Mouse (Mus musculus) midbrain, embryonic 12.5 days (tissue): ENCODE results near the gene Tmem86b. TPM values are rescaled to one million over a fixed set of nuclear protein-coding genes. Genes with fewer than 3 reads are reported as not detected.
A peak's percentile ranks its signal among the peaks of the same experiment; 100 is the strongest.

Source experiments
- ATAC-seq: fragments of 200-750 bp; cut with Nextera tagmentation; 2 replicates; pipeline ENCODE4 v1.8.0; 2017; ENCODE audit warnings: low read depth, moderate TSS enrichment, moderate library complexity; ENCODE audit not compliant: low FRiP score
- H3K27ac ChIP-seq: fragments of 300-500 bp; sonication (generic); replicated peaks from 2 replicates; pipeline ENCODE4 v1.5.1; 2016; ENCODE audit warnings: mild to moderate bottlenecking
- H3K27me3 ChIP-seq: fragments of 300-500 bp; sonication (generic); 2 replicates; pipeline ENCODE4 v1.6.1; 2016; ENCODE audit warnings: mild to moderate bottlenecking
- H3K36me3 ChIP-seq: fragments of 300-500 bp; sonication (generic); 2 replicates; pipeline ENCODE4 v1.6.1; 2016
- H3K4me1 ChIP-seq: fragments of 300-500 bp; sonication (generic); 2 replicates; pipeline ENCODE4 v1.6.1; 2016
- H3K4me2 ChIP-seq: fragments of 300-500 bp; sonication (generic); replicated peaks from 2 replicates; pipeline ENCODE4 v1.6.1; 2016; ENCODE audit warnings: mild to moderate bottlenecking, moderate library complexity
- H3K4me3 ChIP-seq: fragments of 300-500 bp; sonication (generic); 2 replicates; pipeline ENCODE4 v1.5.1; 2016; ENCODE audit warnings: mild to moderate bottlenecking
- H3K9ac ChIP-seq: fragments of 300-500 bp; sonication (generic); replicated peaks from 2 replicates; pipeline ENCODE4 v1.6.1; 2016; ENCODE audit warnings: mild to moderate bottlenecking, moderate library complexity
- H3K9me3 ChIP-seq: fragments of 300-500 bp; sonication (generic); 2 replicates; pipeline ENCODE4 v1.6.1; 2016; ENCODE audit warnings: mild to moderate bottlenecking
- WGBS: fragments of 180-500 bp; shearing (Covaris S2); methylation state at CpG from one replicate; pipeline ENCODE4 v1.1.7; 2016; 5-methylcytosine and 5-hydroxymethylcytosine counted together
- polyA plus RNA-seq: library from polyadenylated mRNA; unstranded; fragments of >200 nt; fragmentation: Nextera tagmentation; extraction: Ambion mirVana; gene quantifications from 2 replicates; pipeline ENCODE4 v1.2.1, GENCODE M21; 2016

The Tmem86b gene
- polyA plus RNA-seq, result 2.8 TPM in 2 replicates

DNA sequence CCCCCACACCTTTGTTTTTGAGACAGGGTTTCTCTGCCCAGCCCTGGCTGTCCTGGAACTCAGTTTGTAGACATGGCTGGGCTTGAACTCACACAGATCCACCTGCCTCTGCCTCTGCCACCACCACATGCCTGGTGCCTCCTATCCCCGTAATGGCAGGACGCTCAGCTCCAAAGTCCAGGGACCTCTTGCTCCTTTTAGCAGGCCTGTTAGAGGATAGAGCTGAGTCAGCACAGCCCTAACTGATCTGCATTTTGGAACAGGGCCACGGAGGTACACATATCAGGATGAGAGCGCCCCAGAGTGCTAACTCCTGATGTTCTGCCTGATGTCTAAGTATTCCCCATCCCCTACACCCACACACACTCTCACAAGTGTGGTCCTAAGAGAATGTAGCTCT is at the start of gene Tmem86b:
Gene Tmem86b (minus strand): TSS at position 392 of the 400 bp plus-strand sequence.
- H3K4me3 ChIP-seq, result no peak within 1 kb of the TSS
- H3K36me3 ChIP-seq, result peaks cover 69% of the 10 kb centered on the region

DNA sequence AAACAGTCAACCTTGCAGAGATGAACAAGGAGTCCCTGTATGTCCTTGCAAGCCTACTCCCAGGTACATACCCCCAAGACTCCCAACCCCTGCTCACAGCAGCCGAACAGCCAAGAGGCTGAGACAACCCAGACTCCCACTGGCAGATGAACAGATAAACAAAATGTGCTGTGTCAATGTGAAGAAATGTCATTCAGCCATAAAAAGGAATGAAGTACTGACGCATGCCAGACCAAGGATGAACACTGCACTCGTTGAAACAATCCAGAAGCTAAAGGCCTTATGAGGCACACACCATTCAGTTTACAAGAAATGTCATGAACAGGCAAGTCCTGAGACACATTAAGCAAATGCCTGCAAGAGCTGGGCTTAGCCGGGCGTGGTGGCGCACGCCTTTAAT is 44.0 kb upstream of the Tmem86b start:
- Histone ChIP-seq H3K27me3 (no peaks in the 10 kb centered on the region), H3K36me3 (peaks cover 73% of the 10 kb centered on the region), H3K4me3 (no peak overlapping the region), H3K27ac (no peak overlapping the region), H3K9me3 (no peaks in the 10 kb centered on the region), H3K9ac (no peak overlapping the region), H3K4me2 (no peak overlapping the region), H3K4me1 (no peaks in the 10 kb centered on the region)
- no peak for ATAC-seq
- WGBS, result 95% methylated on average over 7 of the region's 7 CpGs

More for the DNA sequence above, at the start of gene Tmem86b:
- Histone ChIP-seq H3K4me2 (no peak within 1 kb of the TSS), H3K4me1 (no peaks in the 10 kb centered on the region), H3K27me3 (no peaks in the 10 kb centered on the region), H3K27ac (no peak within 1 kb of the TSS), H3K9me3 (no peaks in the 10 kb centered on the region), H3K9ac (no peak within 1 kb of the TSS)
- no peak for ATAC-seq
- 92% methylated on average over 4 of the region's 4 CpGs for WGBS

DNA sequence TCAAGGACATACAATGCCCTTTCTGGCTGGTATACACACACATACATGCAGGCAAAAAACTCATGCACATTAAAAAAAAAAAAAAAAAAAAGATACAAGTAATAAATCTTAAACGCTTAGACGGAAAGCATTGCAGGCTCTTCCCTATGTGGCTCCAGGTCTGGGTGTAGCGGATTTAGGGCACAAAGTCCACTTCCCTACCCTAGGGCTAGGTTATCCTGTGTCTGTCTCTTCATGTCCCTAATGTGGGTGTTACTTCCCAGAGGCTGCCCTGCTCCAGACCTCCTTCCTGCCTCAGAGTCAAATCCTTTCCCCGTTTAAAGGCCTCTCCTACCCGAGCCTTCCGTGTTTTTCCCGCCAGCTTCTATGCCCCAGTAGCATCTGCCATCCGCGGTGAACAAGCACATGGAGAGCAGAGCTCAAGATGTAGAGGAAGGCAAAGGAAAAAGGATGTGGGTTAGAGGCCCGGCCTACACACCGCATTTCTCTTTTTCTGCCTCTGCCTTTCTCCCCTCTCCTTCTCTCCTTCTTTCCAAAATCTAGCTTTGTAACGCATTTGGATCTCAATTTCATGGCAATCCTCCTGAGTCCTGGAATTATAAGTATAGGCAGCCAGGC is 43.0 kb upstream of the Tmem86b start:
- peaks cover 74% of the 10 kb centered on the region for H3K36me3 ChIP-seq
- 94% methylated on average over 12 of the region's 12 CpGs for WGBS
- H3K27ac ChIP-seq, result no peak overlapping the region
- no peaks in the 10 kb centered on the region for H3K4me1 ChIP-seq
- ATAC-seq, result no peak
- H3K4me3 ChIP-seq, result no peak overlapping the region
- no peaks in the 10 kb centered on the region for H3K9me3 ChIP-seq
- H3K9ac ChIP-seq, result no peak overlapping the region
- no peaks in the 10 kb centered on the region for H3K27me3 ChIP-seq
- H3K4me2 ChIP-seq, result no peak overlapping the region

DNA sequence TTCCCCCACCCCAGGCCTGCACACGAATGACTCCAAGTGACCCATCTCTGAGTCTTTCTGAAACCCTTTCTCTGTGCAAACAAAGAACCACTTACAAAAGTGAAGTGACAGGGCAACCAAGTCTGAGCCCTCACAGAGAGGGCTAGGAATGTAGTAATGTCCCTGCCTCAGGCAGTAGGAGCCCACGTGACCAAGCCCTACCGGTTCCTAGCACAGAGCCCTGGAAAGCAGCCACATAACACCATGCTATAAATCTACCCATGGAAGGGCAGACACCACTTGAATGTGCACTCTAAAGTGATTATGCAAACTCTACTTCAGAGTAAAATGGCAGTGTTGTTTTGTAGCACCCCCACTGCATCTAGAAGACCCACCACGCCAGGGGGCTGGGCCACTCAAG is 40.7 kb upstream of the Tmem86b start:
- Histone ChIP-seq H3K4me2 (no peak overlapping the region), H3K4me3 (no peak overlapping the region), H3K27me3 (no peaks in the 10 kb centered on the region), H3K9ac (no peak overlapping the region), H3K4me1 (no peaks in the 10 kb centered on the region), H3K36me3 (peaks cover 81% of the 10 kb centered on the region), H3K27ac (no peak overlapping the region), H3K9me3 (no peaks in the 10 kb centered on the region)
- ATAC-seq, result no peak
- 81% methylated on average over 4 of the region's 4 CpGs for WGBS

DNA sequence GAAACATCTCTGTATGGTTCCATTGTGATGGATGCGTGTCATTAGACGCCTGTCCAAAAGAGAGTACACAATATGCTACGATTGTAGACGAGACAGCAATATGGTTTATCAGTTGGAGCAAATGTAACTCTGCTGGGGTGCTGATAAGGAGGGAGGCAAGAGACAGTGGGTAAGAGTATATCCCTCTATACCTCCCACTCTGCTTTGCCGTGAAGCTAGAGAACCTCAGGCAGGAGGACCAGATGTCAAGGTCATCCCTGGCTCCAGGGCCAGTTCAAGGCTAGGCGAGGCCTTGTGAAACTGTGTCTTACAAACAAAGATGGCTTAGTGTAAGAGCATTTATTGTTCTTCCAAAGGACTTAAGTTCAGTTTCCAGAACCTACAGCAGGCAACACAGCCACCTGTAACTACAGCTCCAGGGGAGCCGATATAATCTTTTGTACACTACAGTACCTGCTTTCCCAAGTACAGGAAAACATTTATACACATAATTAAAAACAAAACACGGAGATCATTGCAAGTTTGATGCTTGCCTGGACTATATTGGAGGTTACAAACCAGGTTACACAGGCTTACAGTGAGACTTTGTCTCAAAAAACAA is 39.5 kb upstream of the Tmem86b start:
- no peak overlapping the region for H3K4me3 ChIP-seq
- H3K9ac ChIP-seq, result no peak overlapping the region
- H3K27me3 ChIP-seq, result no peaks in the 10 kb centered on the region
- H3K27ac ChIP-seq, result no peak overlapping the region
- no peaks in the 10 kb centered on the region for H3K4me1 ChIP-seq
- no peaks in the 10 kb centered on the region for H3K9me3 ChIP-seq
- WGBS, result 89% methylated on average over 8 of the region's 8 CpGs
- peaks cover 87% of the 10 kb centered on the region for H3K36me3 ChIP-seq
- no peak overlapping the region for H3K4me2 ChIP-seq
- ATAC-seq, result no peak

DNA sequence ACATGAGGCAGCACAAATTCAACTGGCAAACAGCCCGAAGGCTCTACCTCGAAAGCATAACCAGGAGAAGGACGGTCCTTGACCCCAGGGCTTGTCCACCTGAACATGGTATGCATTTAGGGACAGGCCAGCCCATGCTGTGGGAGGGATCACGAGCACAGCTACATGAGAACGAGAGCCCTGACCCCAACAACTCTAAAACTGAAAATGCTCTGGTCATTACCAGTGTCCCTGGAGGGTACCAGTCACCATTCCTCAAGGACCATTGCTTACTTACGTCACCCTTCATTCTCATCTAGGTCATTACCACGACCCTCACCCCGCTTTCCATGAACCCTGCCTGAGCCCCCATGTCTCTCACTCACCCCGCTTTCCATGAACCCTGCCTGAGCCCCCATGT is 37.9 kb upstream of the Tmem86b start:
- ATAC-seq, result no peak
- Histone ChIP-seq H3K4me1 (no peaks in the 10 kb centered on the region), H3K27me3 (no peaks in the 10 kb centered on the region), H3K9me3 (no peaks in the 10 kb centered on the region), H3K4me2 (no peak overlapping the region), H3K36me3 (peaks cover 81% of the 10 kb centered on the region), H3K27ac (no peak overlapping the region), H3K9ac (no peak overlapping the region), H3K4me3 (no peak overlapping the region)
- WGBS, result 94% methylated on average over 9 of the region's 9 CpGs

DNA sequence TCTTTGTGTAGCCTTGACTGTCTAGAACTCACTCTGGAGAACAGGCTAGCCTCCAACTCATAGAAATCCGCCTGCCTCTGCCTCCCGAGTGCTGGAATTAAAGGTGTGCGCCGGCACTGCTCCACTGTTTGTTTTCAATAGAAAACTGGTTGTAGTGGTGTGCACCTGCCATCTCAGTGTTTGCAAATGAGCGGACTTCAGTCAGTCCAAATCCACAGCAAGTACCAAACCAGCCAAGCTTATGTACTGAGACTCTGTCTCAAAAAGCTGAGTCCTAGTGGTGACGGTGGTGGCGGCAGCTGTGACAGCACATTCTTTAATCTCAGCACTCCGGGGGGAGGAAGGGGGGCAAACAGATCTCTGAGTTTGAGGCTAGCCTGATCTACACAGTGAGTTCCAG is 37.3 kb upstream of the Tmem86b start:
- Histone ChIP-seq H3K27me3 (no peaks in the 10 kb centered on the region), H3K4me2 (no peak overlapping the region), H3K9ac (no peak overlapping the region), H3K4me3 (no peak overlapping the region), H3K36me3 (peaks cover 78% of the 10 kb centered on the region), H3K9me3 (no peaks in the 10 kb centered on the region), H3K4me1 (no peaks in the 10 kb centered on the region), H3K27ac (no peak overlapping the region)
- no peak for ATAC-seq
- WGBS, result 94% methylated on average over 8 of the region's 8 CpGs

DNA sequence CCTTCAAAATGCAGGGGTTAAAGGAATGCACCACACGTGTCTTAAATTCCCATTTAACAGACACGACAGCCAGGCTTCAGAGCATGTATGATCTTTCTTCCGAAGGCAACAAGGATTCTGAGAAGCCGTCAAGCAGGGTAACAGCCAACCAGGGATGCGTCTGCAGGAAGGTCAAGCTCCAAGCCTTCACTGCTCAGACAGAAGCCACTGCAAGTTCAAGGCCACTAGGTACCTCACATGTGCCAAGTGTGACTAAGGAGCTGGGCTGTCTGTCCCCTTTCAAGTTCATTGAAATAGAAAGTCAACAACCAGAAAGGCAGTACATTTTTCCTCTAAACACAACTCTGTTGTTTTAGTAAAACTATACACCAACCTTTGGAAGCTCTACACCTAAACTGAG is 35.6 kb upstream of the Tmem86b start:
- WGBS, result 93% methylated on average over 5 of the region's 5 CpGs
- peaks cover 72% of the 10 kb centered on the region for H3K36me3 ChIP-seq

DNA sequence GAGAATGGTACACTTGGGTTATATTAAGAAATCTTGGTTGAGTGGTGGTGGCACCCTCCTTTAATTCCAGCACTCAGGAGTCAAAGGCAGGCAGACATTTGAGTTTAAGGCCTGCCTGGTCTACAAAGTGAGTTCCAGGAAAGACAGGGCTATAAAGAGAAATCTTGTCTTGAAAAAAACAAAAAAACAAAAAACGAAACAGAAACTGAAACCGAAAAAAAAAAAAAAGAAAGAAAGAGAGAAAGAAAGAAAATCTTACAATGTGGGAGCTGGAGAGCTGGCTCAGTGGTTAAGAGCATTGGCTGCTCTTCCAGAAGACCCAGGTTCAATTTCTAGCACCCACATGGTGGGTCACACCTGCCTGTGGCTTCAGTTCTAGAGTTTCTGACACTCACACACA is 32.5 kb upstream of the Tmem86b start:
- no peak overlapping the region for H3K4me3 ChIP-seq
- peaks cover 12% of the 10 kb centered on the region for H3K4me1 ChIP-seq
- H3K36me3 ChIP-seq, result peaks cover 51% of the 10 kb centered on the region
- 93% methylated on average over 2 of the region's 2 CpGs for WGBS
- H3K9ac ChIP-seq, result no peak overlapping the region
- H3K27ac ChIP-seq, result no peak overlapping the region
- ATAC-seq, result no peak
- no peaks in the 10 kb centered on the region for H3K27me3 ChIP-seq
- H3K9me3 ChIP-seq, result no peaks in the 10 kb centered on the region
- H3K4me2 ChIP-seq, result no peak overlapping the region

More for the DNA sequence above, 35.6 kb upstream of the Tmem86b start:
- ATAC-seq, result no peak
- Histone ChIP-seq H3K4me3 (no peak overlapping the region), H3K4me2 (no peak overlapping the region), H3K27me3 (no peaks in the 10 kb centered on the region), H3K4me1 (no peaks in the 10 kb centered on the region), H3K9ac (no peak overlapping the region), H3K9me3 (no peaks in the 10 kb centered on the region), H3K27ac (no peak overlapping the region)

DNA sequence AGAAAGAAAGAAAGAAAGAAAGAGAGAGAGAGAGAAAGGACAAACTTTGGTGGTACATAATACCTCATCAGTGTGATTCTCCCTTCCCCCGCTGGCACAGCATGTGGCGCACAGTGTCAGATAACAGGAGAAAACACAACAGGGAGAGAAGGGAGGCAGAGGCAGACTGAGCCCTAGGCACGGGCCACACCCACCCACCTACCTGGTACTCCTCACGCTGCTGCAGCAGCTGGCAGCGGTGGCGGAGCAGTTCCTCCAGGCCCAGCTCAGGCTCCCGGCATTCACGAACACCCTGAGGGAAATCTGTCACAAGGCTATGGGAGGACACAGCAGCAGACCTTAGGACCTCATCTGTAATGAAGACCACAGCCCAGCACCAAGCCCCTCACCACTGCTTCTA is 32.0 kb upstream of the Tmem86b start:
- H3K4me2 ChIP-seq, result no peak overlapping the region
- no peak for ATAC-seq

DNA sequence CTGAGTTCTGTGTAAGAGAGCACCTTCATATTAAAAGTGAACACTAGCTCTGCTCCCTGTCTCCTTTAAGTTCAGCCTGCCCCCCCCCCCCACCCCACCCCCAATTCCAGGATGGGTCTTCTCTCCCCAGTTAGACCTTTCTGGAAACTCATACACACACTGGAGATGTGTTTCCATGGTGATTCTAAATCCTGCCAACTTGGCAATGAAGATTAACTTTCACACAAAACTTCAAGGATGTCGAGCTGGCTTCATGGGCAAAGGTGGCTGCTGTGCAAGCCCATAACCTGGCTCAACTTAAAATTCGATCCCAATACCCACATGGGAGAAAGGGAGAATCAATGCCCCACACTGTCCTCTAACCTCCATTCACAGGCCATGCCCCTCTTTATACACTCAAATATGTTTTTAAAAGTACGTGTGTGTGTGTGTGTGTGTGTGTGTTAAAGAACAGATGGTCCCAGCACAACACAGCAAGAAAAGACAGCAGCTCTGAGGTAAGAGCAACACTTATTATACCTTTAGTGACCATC is 28.8 kb upstream of the Tmem86b start:
- H3K4me3 ChIP-seq, result peak overlapping the region; percentile 90
- H3K4me2 ChIP-seq, result peak overlapping the region; percentile 87
- H3K36me3 ChIP-seq, result peaks cover 25% of the 10 kb centered on the region
- H3K27ac ChIP-seq, result peak overlapping the region; percentile 95
- H3K9me3 ChIP-seq, result no peaks in the 10 kb centered on the region
- no peaks in the 10 kb centered on the region for H3K27me3 ChIP-seq
- H3K9ac ChIP-seq, result peak overlapping the region; percentile 95
- H3K4me1 ChIP-seq, result peaks cover 34% of the 10 kb centered on the region
- WGBS, result 62% methylated on average over 3 of the region's 3 CpGs
- ATAC-seq, result no peak

More for the DNA sequence above, 32.0 kb upstream of the Tmem86b start:
- Histone ChIP-seq H3K27ac (no peak overlapping the region), H3K27me3 (no peaks in the 10 kb centered on the region), H3K9ac (no peak overlapping the region), H3K4me1 (peaks cover 12% of the 10 kb centered on the region), H3K9me3 (no peaks in the 10 kb centered on the region), H3K36me3 (peaks cover 45% of the 10 kb centered on the region), H3K4me3 (no peak overlapping the region)
- WGBS, result 74% methylated on average over 8 of the region's 8 CpGs

DNA sequence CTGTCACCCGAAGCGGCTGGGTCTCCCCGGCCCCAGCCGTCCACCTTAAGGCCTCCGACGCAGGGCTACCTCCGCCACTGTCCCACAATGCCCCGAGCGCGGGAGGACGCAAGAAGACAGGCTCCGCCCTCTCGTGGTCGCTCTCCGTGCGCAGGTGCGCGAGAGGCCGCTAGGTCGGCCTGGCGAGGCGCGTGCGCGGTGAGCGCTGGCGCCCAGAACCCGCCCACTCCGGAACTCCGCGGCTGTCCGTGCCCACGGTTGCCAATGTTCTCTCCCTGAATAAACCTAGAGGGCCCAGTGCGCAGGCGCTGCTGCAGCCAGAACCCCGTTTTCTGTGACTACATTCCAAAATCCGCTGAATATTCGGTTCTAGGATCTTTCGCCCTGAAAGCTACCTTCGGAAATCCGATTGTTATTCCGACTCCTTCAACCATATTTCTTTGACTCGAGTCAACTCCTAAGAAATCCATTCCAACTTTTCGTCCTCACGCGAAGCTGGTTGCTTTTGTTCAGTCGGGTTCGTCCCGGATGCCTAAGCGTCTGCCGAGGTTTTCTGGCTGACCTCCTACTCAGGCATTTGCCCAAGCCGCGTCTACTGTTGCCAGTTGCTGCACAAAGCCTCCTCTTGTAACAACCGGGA is 27.8 kb upstream of the Tmem86b start, which contains the start of gene Ppp6r1:
Gene Ppp6r1 (minus strand): TSS at position 108 of the 640 bp plus-strand sequence.
- Histone ChIP-seq H3K4me2 (peak within 1 kb of the TSS; percentile 87), H3K27me3 (no peaks in the 10 kb centered on the region), H3K4me1 (peaks cover 34% of the 10 kb centered on the region), H3K36me3 (peaks cover 17% of the 10 kb centered on the region), H3K9ac (peak within 1 kb of the TSS; percentile 95), H3K9me3 (no peaks in the 10 kb centered on the region), H3K27ac (peak within 1 kb of the TSS; percentile 95), H3K4me3 (peak within 1 kb of the TSS; percentile 90)
- under 1% methylated on average over 54 of the region's 54 CpGs for WGBS
- ATAC-seq, result peak; percentile 99
